Mouse (Mus musculus) lung, postnatal 0 days (tissue): ENCODE data around the gene Rbm28.

Experiments used
- CTCF ChIP-seq: IDR thresholded peaks from 2 replicates; pipeline ENCODE4 v1.5.1; 2016; ENCODE audit warnings: antibody characterized with exemption, mild to moderate bottlenecking
- EP300 ChIP-seq: IDR thresholded peaks from 2 replicates; pipeline ENCODE4 v1.6.1; 2016; ENCODE audit warnings: antibody characterized with exemption, mild to moderate bottlenecking, control low read depth

GRCm38 (mm10) chr6:29213436-29213835 lies 48.6 kb upstream of the Rbm28 start:
- TF ChIP-seq CTCF (no peak), EP300 (no peak)
